Mouse (Mus musculus) ES-Bruce4 (cell line): ENCODE data around the gene Yap1.
A peak's percentile ranks its signal among the peaks of the same experiment; 100 is the strongest.

Experiments used
- CTCF ChIP-seq: IDR thresholded peaks from one replicate; pipeline ENCODE4 v1.8.1; 2011; ENCODE audit warnings: low read depth, low read length
- EP300 ChIP-seq: IDR thresholded peaks from 2 replicates; pipeline ENCODE4 v1.6.1; 2011; ENCODE audit warnings: low read depth, low read length; ENCODE audit not compliant: insufficient read depth
- POLR2A ChIP-seq: IDR thresholded peaks from one replicate; pipeline ENCODE4 v1.8.1; 2011; ENCODE audit warnings: low read length; ENCODE audit not compliant: insufficient read depth

DNA sequence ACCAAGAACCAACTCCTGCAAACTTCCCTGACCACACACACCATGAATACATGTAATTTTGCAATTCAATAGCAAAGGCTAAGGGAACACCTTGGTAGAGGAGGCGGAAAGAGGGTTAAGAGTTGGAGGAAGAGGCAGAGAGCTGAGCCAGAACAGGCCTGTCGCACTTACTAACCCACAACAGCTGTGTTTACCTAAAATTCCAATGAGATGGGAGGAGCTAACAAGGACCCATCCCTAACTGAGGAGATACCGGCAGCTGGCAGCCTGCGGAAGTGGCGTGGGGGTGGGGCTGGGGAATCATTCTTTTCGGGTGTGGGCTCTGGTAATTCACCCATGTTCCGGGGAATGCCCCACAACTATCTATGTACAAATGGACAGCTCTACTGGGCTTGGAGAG is 31.1 kb upstream of the Yap1 start:
- peak; percentile 87 for TF ChIP-seq EP300
- no peak for TF ChIP-seq CTCF
- no peak for TF ChIP-seq POLR2A
